Mouse (Mus musculus) liver, embryonic 12.5 days (tissue): ENCODE measurements around the gene Celf6. TPM values are rescaled to one million over a fixed set of nuclear protein-coding genes. Genes with fewer than 3 reads are reported as not detected.

ENCODE experiments used
- ATAC-seq: fragments of 200-750 bp; cut with Nextera tagmentation; 2 replicates; pipeline ENCODE4 v1.8.0; 2017; ENCODE audit warnings: moderate number of reproducible peaks, mild to moderate bottlenecking, moderate library complexity
- H3K27ac ChIP-seq: fragments of 300-500 bp; sonication (generic); 2 replicates; pipeline ENCODE4 v1.5.1; 2016; ENCODE audit warnings: mild to moderate bottlenecking
- H3K27me3 ChIP-seq: fragments of 300-500 bp; sonication (generic); replicated peaks from 2 replicates; pipeline ENCODE4 v1.6.1; 2016; ENCODE audit warnings: mild to moderate bottlenecking, moderate library complexity
- H3K36me3 ChIP-seq: fragments of 300-500 bp; sonication (generic); 2 replicates; pipeline ENCODE4 v1.6.1; 2016; ENCODE audit warnings: mild to moderate bottlenecking, moderate library complexity
- H3K4me1 ChIP-seq: fragments of 300-500 bp; sonication (generic); 2 replicates; pipeline ENCODE4 v1.6.1; 2016
- H3K4me2 ChIP-seq: fragments of 300-500 bp; sonication (generic); 2 replicates; pipeline ENCODE4 v1.6.1; 2016; ENCODE audit warnings: mild to moderate bottlenecking, moderate library complexity
- H3K4me3 ChIP-seq: fragments of 300-500 bp; sonication (generic); 2 replicates; pipeline ENCODE4 v1.5.1; 2016; ENCODE audit warnings: mild to moderate bottlenecking, moderate library complexity
- H3K9ac ChIP-seq: fragments of 300-500 bp; sonication (generic); 2 replicates; pipeline ENCODE4 v1.6.1; 2016; ENCODE audit warnings: mild to moderate bottlenecking, moderate library complexity
- H3K9me3 ChIP-seq: fragments of 300-500 bp; sonication (generic); replicated peaks from 2 replicates; pipeline ENCODE4 v1.6.1; 2016; ENCODE audit warnings: mild to moderate bottlenecking, moderate library complexity
- WGBS: fragments of 180-500 bp; shearing (Covaris S2); methylation state at CpG from one replicate; pipeline ENCODE4 v1.1.7; 2016; ENCODE audit not compliant: insufficient replicate concordance; 5-methylcytosine and 5-hydroxymethylcytosine counted together
- polyA plus RNA-seq: library from polyadenylated mRNA; unstranded; fragments of >200 nt; fragmentation: Nextera tagmentation; extraction: Ambion mirVana; gene quantifications from 2 replicates; pipeline ENCODE4 v1.2.1, GENCODE M21; 2016

Gene Celf6
- polyA plus RNA-seq = 0.11 TPM in 1 of 2 replicates, not detected in the other

DNA sequence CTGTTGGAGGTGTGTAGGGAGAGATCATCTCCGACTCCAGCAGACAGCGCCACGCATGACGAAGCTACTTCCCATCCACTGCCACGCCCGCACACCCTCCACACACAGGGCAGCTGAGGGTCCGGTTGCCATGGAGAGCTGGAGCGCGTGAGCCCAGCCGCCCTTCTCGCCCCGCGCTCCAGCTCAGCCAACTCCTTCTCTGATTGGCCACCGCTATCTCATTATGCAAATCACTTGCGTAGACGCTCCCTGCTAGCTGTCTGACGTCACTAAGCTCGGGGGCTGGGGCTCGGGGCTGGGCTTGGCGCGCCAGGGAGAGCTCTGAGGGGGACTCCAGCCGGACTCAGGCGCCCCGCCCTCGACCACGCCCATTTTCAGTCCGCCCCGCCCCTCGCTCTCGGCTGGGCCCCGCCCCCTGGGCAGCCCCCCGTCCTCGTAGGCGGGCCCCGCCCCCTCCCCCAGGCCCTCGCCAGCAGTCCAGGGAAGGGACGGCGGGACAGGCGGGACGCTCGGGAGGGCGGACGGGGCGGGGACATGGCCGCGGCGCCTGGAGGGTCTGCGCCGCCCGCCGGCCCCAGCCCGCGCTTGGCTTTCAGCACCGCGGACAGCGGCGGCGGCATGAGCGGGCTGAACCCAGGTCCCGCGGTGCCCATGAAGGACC is at the start of gene Celf6:
Gene Celf6, plus strand, starts transcription at position 74 of the 661 bp plus-strand sequence.
- H3K9me3 ChIP-seq = no peaks in the 10 kb centered on the region
- 1% methylated on average over 55 of the region's 61 CpGs for WGBS
- peaks cover 18% of the 10 kb centered on the region for H3K4me1 ChIP-seq
- no peak within 1 kb of the TSS for H3K27ac ChIP-seq
- peak; percentile 95 for ATAC-seq
- H3K4me3 ChIP-seq = peak within 1 kb of the TSS; percentile 64
- H3K36me3 ChIP-seq = no peaks in the 10 kb centered on the region
- H3K4me2 ChIP-seq = peak within 1 kb of the TSS; percentile 97
- H3K9ac ChIP-seq = 0 out of 2 replicates have a peak within 1 kb of the TSS, but pooled peaks have one; percentile 45
- peaks cover 85% of the 10 kb centered on the region for H3K27me3 ChIP-seq

DNA sequence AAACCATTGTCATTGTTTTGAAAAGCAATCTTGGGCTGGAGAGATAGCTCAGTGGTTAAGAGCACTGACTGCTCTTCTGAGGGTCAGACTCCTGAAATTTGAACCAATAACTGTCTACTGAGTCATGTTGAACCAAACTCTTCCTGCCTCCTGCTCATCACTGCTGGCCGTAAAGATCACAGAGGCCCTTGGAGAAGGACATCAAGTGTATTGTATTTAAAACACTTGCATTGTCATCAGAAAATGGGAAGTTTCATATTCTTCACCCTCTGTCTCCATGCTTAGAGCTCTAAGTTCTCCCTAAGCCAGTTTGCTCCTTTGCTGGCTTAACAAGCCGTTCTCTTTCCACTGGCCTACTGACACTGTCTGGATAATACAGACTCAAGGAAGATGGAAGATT is 49.4 kb upstream of the Celf6 start:
- no peak overlapping the region for H3K4me2 ChIP-seq
- WGBS = 74% methylated on average over 2 of the region's 2 CpGs
- ATAC-seq = no peak

DNA sequence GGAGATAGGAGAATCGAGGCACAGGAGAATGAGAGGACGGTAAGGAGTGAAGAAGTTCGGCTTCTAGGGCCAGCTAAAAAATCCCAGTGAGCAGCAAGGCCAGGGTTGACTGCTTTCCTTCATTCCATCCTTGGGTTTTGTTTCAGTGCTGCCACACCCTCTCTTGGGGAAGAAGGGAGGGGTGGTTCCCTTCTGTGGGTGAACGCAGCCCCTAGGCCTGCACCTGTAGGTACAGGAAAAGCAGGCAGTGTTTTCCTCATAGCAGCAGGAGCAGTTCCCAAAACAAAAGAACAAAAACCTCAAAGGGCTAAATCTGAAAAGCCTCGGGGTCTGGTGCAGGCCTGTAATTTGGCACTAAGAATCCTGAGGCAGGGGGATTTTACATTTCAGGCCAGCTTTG is 46.1 kb upstream of the Celf6 start:
- 51% methylated on average over 5 of the region's 5 CpGs for WGBS
- H3K27ac ChIP-seq = no peak overlapping the region
- no peak for ATAC-seq

More for the DNA sequence above, 49.4 kb upstream of the Celf6 start:
- no peak overlapping the region for H3K4me3 ChIP-seq
- H3K27ac ChIP-seq = no peak overlapping the region
- no peak overlapping the region for H3K9ac ChIP-seq
- H3K9me3 ChIP-seq = no peaks in the 10 kb centered on the region
- H3K36me3 ChIP-seq = no peaks in the 10 kb centered on the region
- H3K27me3 ChIP-seq = 0 out of 2 replicates have a peak, but pooled peaks cover 3% of the 10 kb centered on the region
- peaks cover 7% of the 10 kb centered on the region; the same call in 1 of the 2 replicates for H3K4me1 ChIP-seq

DNA sequence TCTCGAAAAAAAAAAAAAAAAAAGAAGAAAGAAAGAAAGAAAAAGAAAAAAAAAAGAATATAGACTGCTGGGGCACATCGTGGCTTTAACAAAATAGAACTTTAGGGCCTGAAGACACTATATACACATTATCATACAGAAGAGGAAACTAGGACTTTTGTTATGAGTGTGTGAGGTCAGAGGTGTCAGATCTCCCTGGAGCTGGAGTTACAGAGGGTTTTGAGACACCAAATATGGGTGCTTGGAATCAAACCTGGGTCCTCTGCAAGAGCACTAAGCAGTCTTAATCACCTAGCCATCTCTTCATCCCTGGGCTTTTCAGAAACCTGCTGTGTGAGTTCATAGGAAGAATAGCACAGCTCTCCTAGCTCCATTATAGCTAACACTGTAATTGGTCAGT is 44.3 kb upstream of the Celf6 start:
- no peak for ATAC-seq
- Histone ChIP-seq H3K9ac (no peak overlapping the region), H3K27ac (no peak overlapping the region), H3K9me3 (no peaks in the 10 kb centered on the region), H3K36me3 (no peaks in the 10 kb centered on the region), H3K4me3 (no peak overlapping the region), H3K27me3 (0 out of 2 replicates have a peak, but pooled peaks cover 3% of the 10 kb centered on the region), H3K4me1 (no peaks in the 10 kb centered on the region), H3K4me2 (no peak overlapping the region)
- WGBS = 58% methylated on average over 2 of the region's 2 CpGs

More for the DNA sequence above, 46.1 kb upstream of the Celf6 start:
- Histone ChIP-seq H3K9me3 (no peaks in the 10 kb centered on the region), H3K4me2 (no peak overlapping the region), H3K27me3 (0 out of 2 replicates have a peak, but pooled peaks cover 3% of the 10 kb centered on the region), H3K4me3 (no peak overlapping the region), H3K4me1 (peaks cover 5% of the 10 kb centered on the region; the same call in 1 of the 2 replicates), H3K36me3 (no peaks in the 10 kb centered on the region), H3K9ac (no peak overlapping the region)

DNA sequence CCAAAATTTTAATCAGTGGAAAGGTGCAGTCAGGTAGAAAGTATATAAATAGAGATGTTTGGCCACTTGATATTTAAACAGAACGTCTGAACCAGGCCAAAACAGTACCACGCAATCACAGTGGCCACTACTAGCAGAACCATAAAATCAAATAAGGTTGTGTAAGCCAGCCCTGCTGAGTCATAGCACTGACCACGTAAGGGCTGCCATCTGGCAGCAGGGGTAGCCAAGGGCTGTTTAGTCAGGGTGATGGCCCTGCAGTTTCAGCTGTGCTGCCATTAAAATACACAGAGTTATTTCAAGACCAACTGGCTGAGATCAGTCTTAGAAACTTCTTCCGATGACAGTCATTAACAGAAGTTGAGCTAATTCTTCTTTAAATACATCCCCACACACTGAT is 43.8 kb upstream of the Celf6 start:
- Histone ChIP-seq H3K9ac (no peak overlapping the region), H3K36me3 (no peaks in the 10 kb centered on the region), H3K4me1 (peaks cover 1% of the 10 kb centered on the region; the same call in 1 of the 2 replicates), H3K27ac (no peak overlapping the region), H3K9me3 (no peaks in the 10 kb centered on the region), H3K4me2 (no peak overlapping the region), H3K27me3 (0 out of 2 replicates have a peak, but pooled peaks cover 3% of the 10 kb centered on the region), H3K4me3 (no peak overlapping the region)
- 51% methylated on average over 4 of the region's 4 CpGs for WGBS
- ATAC-seq = no peak

DNA sequence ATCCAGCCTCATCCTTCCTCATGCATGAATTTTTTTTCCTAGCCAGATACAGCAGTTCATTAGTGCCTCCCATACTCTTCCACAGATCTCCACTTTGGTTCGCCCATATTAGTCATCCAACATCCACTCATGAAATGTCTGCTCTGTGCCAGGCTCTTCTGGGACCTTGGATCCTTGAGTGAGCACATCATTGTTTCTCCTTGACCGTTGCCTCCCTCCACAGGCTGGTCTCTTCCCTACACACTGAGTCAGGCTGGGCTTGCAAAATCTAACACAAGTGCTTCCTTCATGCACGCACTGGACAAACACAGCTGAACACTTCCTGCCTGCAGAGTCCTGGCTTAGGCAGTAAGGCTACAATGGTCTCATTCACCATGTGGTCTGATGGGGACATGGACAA is 40.1 kb upstream of the Celf6 start:
- Histone ChIP-seq H3K36me3 (no peaks in the 10 kb centered on the region), H3K27me3 (no peaks in the 10 kb centered on the region), H3K9ac (no peak overlapping the region), H3K4me3 (no peak overlapping the region), H3K27ac (no peak overlapping the region), H3K9me3 (no peaks in the 10 kb centered on the region), H3K4me1 (peaks cover 29% of the 10 kb centered on the region), H3K4me2 (no peak overlapping the region)
- ATAC-seq = no peak
- 54% methylated on average over 3 of the region's 3 CpGs for WGBS

DNA sequence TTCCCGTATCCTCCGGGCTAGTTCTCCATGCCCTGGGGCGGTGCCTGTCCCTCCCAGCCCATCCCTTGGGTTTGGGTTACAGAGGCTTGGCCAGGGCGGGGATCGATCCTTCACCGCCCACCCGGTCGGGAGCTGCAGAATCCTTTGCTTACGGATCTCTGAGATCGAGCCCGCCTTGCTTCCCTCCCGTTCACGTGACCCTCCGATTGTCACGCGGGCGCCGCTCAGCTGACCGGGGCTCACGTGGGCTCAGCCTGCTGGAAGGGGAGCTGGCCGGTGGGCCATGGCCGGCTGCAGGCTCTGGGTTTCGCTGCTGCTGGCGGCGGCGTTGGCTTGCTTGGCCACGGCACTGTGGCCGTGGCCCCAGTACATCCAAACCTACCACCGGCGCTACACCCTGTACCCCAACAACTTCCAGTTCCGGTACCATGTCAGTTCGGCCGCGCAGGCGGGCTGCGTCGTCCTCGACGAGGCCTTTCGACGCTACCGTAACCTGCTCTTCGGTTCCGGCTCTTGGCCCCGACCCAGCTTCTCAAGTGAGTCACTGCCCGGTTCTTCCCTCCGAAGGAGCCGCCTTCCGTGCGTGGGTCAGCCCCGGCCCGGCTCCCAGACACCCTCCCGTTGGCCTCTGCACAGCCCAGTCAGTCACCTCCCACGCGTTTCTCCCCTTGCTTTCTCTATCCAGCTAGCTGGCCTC is 38.1 kb upstream of the Celf6 start, which contains the start of the genes Hexa and Tmem202:
Gene Hexa, plus strand, starts transcription at position 100 of the 697 bp plus-strand sequence.
Gene Tmem202, minus strand, starts transcription at position 407 of the 697 bp plus-strand sequence.
- H3K9me3 ChIP-seq = no peaks in the 10 kb centered on the region
- peaks cover 38% of the 10 kb centered on the region for H3K4me1 ChIP-seq
- H3K4me3 ChIP-seq = peak within 1 kb of the TSS; percentile 68
- H3K4me2 ChIP-seq = peak within 1 kb of the TSS; percentile 92
- ATAC-seq = peak; percentile 73
- peak within 1 kb of the TSS; percentile 53 for H3K27ac ChIP-seq
- H3K9ac ChIP-seq = peak within 1 kb of the TSS; percentile 72
- H3K36me3 ChIP-seq = no peaks in the 10 kb centered on the region
- H3K27me3 ChIP-seq = no peaks in the 10 kb centered on the region
- whole genome bisulfite sequencing = 3% methylated on average over 55 of the region's 55 CpGs

DNA sequence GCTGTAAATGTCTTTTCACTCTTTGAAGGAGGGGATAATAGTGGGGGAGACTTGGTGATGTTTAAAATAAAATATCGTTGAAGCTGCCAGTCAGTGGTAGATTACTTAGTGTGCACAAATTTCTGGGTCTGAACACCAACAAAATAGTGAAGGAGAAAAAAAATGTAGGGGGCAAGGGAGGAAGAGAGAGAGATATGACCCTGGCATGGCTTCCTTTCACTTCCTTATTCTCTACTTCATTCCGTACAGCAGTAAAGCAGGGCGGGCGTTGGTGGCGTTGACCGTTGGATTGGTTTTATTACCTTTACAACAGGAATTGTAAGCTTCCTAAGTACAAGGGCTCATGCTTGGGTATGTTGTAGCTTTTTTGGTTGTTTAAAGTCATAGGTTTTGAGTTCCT is 36.1 kb upstream of the Celf6 start:
- H3K27me3 ChIP-seq = no peaks in the 10 kb centered on the region
- peak overlapping the region; percentile 92 for H3K4me2 ChIP-seq
- 59% methylated on average over 6 of the region's 6 CpGs for WGBS
- no peak overlapping the region for H3K9ac ChIP-seq
- peaks cover 40% of the 10 kb centered on the region for H3K4me1 ChIP-seq
- ATAC-seq = no peak
- H3K4me3 ChIP-seq = peak overlapping the region; percentile 68; the same call in 1 of the 2 replicates
- H3K9me3 ChIP-seq = no peaks in the 10 kb centered on the region
- no peaks in the 10 kb centered on the region; the same call in 1 of the 2 replicates for H3K36me3 ChIP-seq
- no peak overlapping the region for H3K27ac ChIP-seq

DNA sequence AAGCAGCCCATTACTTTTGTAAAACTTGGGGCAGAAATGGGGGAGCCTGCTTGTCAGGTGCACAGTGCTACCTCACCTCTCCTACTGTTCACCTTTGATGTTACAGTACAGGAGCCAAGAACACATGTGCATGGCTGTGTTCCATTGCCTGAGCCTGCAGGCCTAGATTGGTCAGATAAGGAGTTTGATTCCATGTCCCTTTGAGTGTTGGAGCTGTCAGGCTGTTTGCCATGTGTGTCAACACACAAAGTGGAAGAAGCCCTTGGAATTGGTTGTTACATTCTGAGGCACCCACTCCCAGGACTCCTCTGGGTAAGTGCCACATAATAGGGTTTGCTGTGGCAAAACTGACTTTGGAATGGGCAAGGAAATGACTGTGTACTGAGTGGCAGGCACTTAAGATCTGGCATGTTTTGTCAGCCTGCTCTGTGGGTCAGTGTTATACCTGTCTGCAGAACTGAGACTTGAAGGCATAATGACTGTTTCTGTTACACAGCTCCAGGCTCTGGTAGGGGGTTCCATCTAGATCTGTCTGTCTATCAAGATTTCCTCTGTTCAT is 34.9 kb upstream of the Celf6 start:
- no peak overlapping the region for H3K27ac ChIP-seq
- no peak overlapping the region for H3K4me3 ChIP-seq
- no peak overlapping the region for H3K4me2 ChIP-seq
- ATAC-seq = no peak
- H3K4me1 ChIP-seq = peaks cover 40% of the 10 kb centered on the region
- H3K27me3 ChIP-seq = no peaks in the 10 kb centered on the region
- H3K9me3 ChIP-seq = no peaks in the 10 kb centered on the region
- no peak overlapping the region for H3K9ac ChIP-seq
- no peaks in the 10 kb centered on the region; the same call in 1 of the 2 replicates for H3K36me3 ChIP-seq

DNA sequence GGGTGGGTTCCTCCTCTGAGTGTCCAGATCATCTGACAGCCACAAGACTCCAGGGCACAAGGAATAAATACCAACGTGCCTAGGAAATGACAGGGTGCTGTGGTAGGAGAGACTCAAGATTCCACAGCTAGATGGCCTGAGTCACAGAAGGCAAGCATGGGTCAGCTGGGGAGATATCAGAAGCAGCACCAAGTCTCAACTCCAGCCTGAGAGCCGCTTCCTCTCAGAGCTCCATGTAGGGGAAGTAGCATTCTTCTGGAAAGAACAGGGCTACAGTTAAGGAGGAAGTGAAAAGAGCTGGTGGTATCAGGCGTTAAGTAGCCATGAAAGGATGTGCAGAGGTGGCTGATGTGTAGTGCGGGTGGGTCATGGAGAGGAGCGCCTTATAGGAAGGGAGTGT is 33.0 kb upstream of the Celf6 start:
- Histone ChIP-seq H3K9ac (no peak overlapping the region), H3K4me2 (0 out of 2 replicates have a peak overlapping the region, but pooled peaks have one; percentile 18), H3K27ac (no peak overlapping the region), H3K9me3 (no peaks in the 10 kb centered on the region), H3K4me3 (no peak overlapping the region), H3K27me3 (no peaks in the 10 kb centered on the region), H3K36me3 (no peaks in the 10 kb centered on the region; the same call in none of the 2 replicates), H3K4me1 (peaks cover 30% of the 10 kb centered on the region)
- ATAC-seq = 0 out of 2 replicates have a peak, but pooled peaks have one; percentile 40
- WGBS = 25% methylated on average over 5 of the region's 5 CpGs

DNA sequence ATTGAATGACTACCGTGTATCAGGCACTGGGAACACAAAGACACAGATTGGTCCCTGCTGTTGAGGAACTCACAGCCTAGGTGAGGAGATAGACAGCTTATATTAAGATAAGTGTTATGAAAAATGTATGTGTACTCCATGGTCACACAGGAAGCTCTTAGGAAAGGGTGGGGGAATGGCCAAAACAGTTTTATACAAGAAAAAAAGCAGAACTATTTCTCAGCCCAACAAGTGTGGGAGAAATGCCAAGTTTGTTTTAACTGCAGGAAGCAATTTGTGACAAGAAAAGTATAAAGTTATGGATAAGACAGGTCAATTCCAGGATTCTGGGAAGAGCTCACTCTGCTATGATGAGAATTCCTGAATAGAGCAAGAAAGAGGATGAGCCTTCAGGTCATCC is 29.8 kb upstream of the Celf6 start:
- H3K4me2 ChIP-seq = no peak overlapping the region
- no peak overlapping the region for H3K9ac ChIP-seq
- no peaks in the 10 kb centered on the region for H3K27me3 ChIP-seq
- no peak overlapping the region for H3K4me3 ChIP-seq
- H3K27ac ChIP-seq = no peak overlapping the region
- no peaks in the 10 kb centered on the region for H3K9me3 ChIP-seq
- peaks cover 5% of the 10 kb centered on the region for H3K36me3 ChIP-seq
- ATAC-seq = no peak
- WGBS = 63% methylated on average over 1 of the region's 1 CpGs
- H3K4me1 ChIP-seq = peaks cover 10% of the 10 kb centered on the region; the same call in 1 of the 2 replicates
